Mouse (Mus musculus): ENCODE data around the gene Myl10.

GRCm38 (mm10) chr5:136692784-136693183 lies at the start of gene Myl10:
- no peak for TF ChIP-seq CTCF (IDR thresholded peaks at IDR 0.05; ENCODE audit: insufficient read depth, low read length)
- no peak for TF ChIP-seq POLR2A (IDR thresholded peaks at IDR 0.05; ENCODE audit: borderline replicate concordance, extremely low read depth, low read depth, low read length)
